Mouse (Mus musculus): Measurements from ENCODE around the gene Mad2l2.

The Mad2l2 gene

DNA sequence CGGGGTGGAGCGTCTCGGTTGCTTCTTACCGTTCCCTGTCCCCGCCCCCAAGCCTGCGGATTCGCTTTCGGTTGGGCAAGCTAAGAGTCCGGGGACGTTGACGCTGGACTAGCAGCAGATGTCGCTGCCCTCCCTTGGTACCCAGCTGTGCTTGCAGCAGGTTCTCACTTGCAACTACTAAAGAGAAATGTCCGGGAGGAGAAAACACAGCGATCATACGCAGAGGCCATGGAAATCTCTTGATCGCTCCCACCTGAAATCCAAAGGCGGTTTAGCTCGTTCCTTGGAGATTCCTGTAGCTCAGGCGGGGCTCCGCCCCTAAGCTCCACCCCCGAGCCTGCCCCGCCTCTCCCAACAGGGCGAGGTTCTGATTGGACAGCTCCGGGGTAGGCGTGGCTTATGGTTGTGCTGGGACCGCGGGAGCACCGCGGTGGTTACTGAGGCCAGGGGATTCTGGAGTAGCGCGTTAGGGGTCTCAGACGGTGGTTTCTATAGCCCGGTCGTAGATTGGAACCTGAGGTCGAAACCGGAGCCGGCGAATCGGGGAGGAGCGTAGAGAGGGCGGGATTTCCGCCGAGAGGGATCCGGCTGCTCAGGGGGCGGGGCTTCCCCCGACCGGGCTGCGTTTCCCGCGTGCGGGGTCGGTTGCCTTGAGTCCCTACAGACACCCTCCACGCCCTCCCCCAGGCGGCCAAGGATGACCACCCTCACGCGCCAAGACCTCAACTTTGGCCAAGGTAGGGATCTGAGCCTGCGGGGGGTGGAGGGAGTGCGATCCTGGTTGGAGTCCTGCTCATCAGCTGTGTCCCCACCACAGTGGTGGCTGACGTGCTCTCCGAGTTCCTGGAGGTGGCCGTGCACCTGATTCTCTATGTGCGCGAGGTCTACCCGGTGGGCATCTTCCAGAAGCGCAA, 10.2 kb downstream of the Mad2l2 start:
- DNase-seq (ENCODE audit: low spot score), result peak; percentile 86

GRCm38 (mm10) chr4:148143721-148144120, 13.5 kb downstream of the Mad2l2 start:
- DNase-seq (ENCODE audit: low spot score), result no peak

DNA sequence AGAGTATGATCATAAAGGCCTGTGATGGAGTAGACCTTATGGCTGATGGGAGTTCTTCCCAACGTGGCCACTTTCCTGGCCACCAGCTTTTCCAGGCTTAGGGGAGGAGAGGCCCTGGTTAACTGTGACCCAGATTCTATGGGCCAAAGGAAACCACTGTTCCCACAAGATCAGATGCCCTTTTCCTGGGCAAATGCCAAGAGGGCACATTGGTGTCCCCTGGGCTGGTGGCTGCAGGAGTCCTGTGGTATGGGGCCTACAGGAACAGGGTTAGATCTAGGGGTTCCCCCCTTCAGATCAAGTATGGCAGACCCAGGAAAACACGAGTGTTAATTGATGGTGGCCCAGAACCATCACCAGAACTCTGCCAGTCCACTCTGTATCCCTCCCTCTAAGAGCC, 17.5 kb downstream of the Mad2l2 start:
- DNase-seq (ENCODE audit: low spot score), result no peak

GRCm38 (mm10) chr4:148149540-148149939, 19.4 kb downstream of the Mad2l2 start:
- DNase-seq (ENCODE audit: low spot score), result no peak

DNA sequence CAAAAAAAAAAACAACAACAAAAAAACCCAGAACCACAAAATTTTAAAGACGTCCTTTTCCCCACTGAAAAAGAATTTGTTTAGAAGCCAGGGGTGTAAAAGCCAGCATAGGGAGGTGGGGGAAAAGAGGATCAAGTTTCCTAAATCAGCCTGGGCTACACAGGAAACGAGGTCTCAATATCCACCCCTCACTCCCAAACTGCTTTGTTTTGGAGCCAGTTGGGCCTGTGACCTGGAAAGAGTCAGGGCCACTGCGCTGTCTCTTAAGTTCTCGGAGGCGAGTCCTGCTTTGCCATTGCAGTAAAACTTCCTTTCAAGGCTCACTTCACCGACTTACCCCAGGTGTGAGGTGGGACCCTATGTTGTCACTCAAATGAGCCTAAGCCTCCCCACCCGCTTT, 20.1 kb downstream of the Mad2l2 start:
- no peak for DNase-seq (ENCODE audit: low spot score)

GRCm38 (mm10) chr4:148150953-148151266, 20.7 kb downstream of the Mad2l2 start:
- DNase-seq (ENCODE audit: low spot score), result no peak

DNA sequence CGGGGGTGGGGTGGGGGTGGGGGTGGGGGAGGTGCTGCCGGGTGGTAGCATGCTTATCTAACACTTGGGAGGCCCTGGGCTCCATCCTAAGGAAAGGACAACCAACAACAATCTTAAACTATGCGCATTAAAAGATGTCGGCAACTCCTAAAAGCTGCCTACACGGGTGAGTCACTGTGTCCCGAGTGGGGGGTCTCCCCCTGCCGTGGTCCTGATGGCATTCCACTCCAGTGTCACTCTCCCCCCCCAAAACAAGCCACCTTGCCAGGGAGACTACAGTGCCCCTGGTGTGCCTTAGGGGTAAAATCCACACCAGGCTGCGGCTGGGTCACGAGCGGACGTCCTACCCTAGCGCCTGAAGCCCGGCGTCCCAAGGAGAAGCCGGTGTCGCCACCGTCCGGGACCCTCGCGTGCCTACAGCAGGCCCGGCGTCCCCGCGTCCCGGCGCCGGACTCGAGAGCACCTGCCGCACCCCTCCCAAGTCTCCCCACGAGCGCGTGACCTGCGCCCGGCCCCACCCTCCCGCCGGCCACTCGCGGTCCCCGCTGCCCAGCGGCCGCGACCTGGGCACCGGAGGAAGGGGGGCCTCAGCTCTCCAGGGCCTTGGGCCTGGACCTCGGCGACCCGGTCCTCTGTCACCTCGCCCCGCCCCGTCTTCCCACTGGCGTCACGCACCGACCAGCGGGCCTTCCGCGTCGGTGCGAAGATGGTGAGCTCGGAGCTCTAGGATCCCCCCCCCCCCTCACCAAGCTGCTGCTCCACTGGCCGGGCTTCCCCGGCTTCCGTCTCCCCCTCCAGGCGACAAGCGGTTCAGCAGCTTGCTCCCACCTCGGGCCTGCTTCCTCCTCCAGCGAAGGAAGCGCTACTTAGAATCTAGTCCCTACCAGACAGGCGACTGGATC, 21.3 kb downstream of the Mad2l2 start, which contains the start of gene Fbxo6:
Gene Fbxo6, minus strand, starts transcription at position 874 of the 902 bp plus-strand sequence.
- peak; percentile 74 for DNase-seq (ENCODE audit: low spot score)

DNA sequence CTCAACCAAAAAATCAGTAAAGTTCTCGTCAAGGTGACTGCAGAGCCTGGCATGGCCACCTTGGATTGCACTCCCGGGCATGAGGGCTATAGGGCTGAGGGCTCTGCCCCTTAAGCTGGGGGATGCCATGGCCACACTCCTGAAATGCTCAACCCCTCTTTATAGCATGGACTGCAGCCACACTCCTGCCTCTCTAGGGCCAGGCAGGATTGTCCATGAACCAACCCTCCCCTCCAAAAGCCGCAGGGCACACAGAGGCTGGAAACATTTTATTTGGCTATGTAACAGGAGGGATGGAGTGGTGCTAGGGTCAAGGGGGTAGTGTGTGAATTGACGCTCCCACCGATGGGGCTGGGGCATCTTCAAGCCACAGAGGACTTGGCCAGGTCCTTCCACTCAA, 22.4 kb downstream of the Mad2l2 start:
- DNase-seq (ENCODE audit: low spot score), result no peak

GRCm38 (mm10) chr4:148154006-148154405, 23.8 kb downstream of the Mad2l2 start:
- DNase-seq (ENCODE audit: low spot score), result no peak

DNA sequence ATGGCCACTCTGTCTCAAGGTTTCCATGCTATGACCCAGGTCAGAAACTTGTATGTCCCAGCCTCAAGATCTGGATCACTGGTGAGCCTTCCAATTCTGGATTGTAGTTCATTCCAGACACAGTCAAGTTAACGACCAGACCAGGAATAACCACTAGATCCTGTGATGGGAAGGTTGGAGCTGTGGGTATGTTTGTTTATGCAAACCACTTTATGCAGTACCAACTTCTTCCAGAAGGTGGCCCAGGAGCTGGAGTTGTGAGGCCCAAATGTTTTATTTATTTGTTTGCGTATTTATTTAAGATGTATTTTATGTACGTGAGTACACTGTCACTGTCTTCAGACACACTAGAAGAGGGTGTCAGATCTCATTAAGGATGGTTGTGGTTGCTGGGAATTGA, 24.8 kb downstream of the Mad2l2 start:
- DNase-seq (ENCODE audit: low spot score), result no peak

- DNase-seq (ENCODE audit: low spot score), result no peak
Measured at GRCm38 (mm10) chr4:148158436-148159348, 28.5 kb downstream of the Mad2l2 start.

- DNase-seq (ENCODE audit: low spot score), result peak; percentile 81
Measured at GRCm38 (mm10) chr4:148159544-148160435, 29.6 kb downstream of the Mad2l2 start.

- no peak for DNase-seq (ENCODE audit: low spot score)
Measured at GRCm38 (mm10) chr4:148160436-148161390, 30.5 kb downstream of the Mad2l2 start, which contains the start of the genes Fbxo44 and Fbxo2. Gene Fbxo44, minus strand, starts transcription at chr4:148160482. Gene Fbxo2, plus strand, starts transcription at chr4:148160621.

- DNase-seq (ENCODE audit: low spot score), result peak; percentile 52
Measured at GRCm38 (mm10) chr4:148164002-148164439, 33.8 kb downstream of the Mad2l2 start.

DNA sequence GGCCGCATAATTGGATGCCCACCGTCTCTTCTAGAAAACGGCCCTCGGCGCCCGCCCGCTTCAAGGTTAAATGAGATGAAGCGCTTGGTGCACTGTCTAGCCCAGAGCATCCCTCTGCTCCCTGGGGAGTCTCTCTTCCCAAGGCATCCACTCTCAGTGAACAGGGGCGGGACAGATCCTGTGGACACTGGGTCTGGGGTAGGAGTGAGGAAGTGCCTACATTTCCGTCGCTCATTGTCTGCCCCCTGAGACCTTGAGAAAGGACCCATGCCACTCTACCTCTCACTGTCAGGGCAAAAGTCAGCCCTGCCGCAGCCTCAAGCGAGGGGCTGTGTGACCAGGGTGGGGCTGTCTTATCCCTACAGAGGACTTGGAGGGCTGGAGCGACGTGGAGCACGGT, 34.3 kb downstream of the Mad2l2 start:
- DNase-seq (ENCODE audit: low spot score), result no peak

GRCm38 (mm10) chr4:148165551-148165950, 35.4 kb downstream of the Mad2l2 start:
- DNase-seq (ENCODE audit: low spot score), result no peak

DNA sequence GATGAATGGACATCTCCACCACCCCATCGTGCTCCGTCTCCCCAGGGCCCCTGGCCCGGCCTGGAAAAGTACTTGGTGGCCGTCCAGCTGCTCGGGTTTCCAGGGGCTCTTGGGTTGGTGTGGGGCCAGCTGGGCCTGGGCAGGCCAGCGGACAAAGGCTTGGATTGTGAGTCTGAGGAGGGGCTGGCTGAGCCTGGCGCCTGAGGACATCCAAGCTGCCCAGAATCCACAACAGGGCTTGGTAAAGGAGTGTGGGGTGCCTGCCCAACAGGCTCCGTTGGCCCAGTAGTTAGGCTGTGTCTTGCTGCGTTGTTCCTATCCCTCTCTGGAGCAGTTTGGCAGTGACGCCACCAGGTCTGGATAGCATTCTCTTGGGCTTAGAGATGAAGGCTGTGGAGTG, 36.2 kb downstream of the Mad2l2 start:
- no peak for DNase-seq (ENCODE audit: low spot score)

GRCm38 (mm10) chr4:148166986-148167385, 36.8 kb downstream of the Mad2l2 start:
- peak; percentile 46 for DNase-seq (ENCODE audit: low spot score)

DNA sequence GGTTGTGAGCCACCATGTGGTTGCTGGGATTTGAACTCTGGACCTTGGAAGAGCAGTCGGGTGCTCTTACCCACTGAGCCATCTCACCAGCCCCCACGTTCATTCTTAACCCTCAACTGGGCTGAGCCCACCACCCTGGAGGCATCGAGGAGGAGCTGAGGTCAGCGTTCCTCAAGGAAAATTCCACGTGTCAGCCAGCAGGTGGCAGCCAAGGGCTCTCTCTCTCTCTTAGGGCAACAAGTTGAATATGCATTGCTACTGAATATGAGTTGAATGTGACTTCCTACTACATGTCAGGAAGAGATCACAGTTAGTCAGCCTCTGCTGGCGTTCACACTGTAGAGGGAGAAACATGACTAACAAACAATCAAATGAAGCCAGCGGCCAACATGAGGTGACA, 38.1 kb downstream of the Mad2l2 start:
- DNase-seq (ENCODE audit: low spot score), result peak; percentile 33

Measured in ovary, postnatal 14 days (tissue).